Mouse (Mus musculus) thymus, adult 2 months (tissue): ENCODE data around the gene Arhgap45.

ENCODE experiments used
- CTCF ChIP-seq: fragments of 200-500 bp; IDR thresholded peaks from 2 replicates; pipeline ENCODE4 v1.5.1; 2012; ENCODE audit warnings: mild to moderate bottlenecking, control low read depth, low read length, moderate library complexity, borderline replicate concordance; ENCODE audit not compliant: control insufficient read depth, poor library complexity, insufficient read depth; ENCODE audit errors: extremely low read depth
- POLR2A ChIP-seq: fragments of 200-500 bp; IDR thresholded peaks from 2 replicates; pipeline ENCODE4 v1.6.1; 2012; ENCODE audit warnings: mild to moderate bottlenecking, low read length, control low read depth, moderate library complexity; ENCODE audit not compliant: control insufficient read depth, poor library complexity, insufficient read depth; ENCODE audit errors: extremely low read depth

GRCm38 (mm10) chr10:79994397-79995115 lies 21.9 kb upstream of the Arhgap45 start:
- TF ChIP-seq POLR2A (no peak), CTCF (no peak)
